Mouse (Mus musculus): ENCODE measurements at regions not wholly inside any gene's neighbourhood (a gene's known extent, or its start where the extent isn't known, plus 50 kb on each side); places are given as distances from the start of the nearest gene placed in this dataset.

GRCm38 (mm10) chr16:76621715-76622114 is 248.1 kb upstream of the Nrip1 start:
- no peak overlapping the region for H3K4me3 ChIP-seq (ENCODE audit: low read depth, low read length)
- peak overlapping the region; percentile 21 for H3K4me2 ChIP-seq (ENCODE audit: low read depth, low read length)
- no peaks in the 10 kb centered on the region for H3K36me3 ChIP-seq (ENCODE audit: control insufficient read depth, insufficient read depth, low read length)
- H3K4me1 ChIP-seq (ENCODE audit: control insufficient read depth, insufficient read depth, low read length): no peaks in the 10 kb centered on the region
- no peaks in the 10 kb centered on the region for H3K27me3 ChIP-seq (replicated peaks; ENCODE audit: control insufficient read depth, insufficient read depth, low read length)
- DNase-seq (ENCODE audit: low spot score) (peak; percentile 86), ATAC-seq (ENCODE audit: low read depth) (peak; percentile 91)
- 14% methylated on average over 8 of the region's 8 CpGs for WGBS
- no peaks in the 10 kb centered on the region for H3K9me3 ChIP-seq (ENCODE audit: control insufficient read depth, low read length)
- H3K9ac ChIP-seq (ENCODE audit: low read depth, low read length): no peak overlapping the region
- no peak overlapping the region for H3K27ac ChIP-seq (replicated peaks; ENCODE audit: low read depth, low read length)

- no peaks in the 10 kb centered on the region for H3K9me3 ChIP-seq (ENCODE audit: control insufficient read depth, low read length)
- no peak overlapping the region for H3K4me3 ChIP-seq (ENCODE audit: low read depth, low read length)
- H3K27me3 ChIP-seq (replicated peaks; ENCODE audit: control insufficient read depth, insufficient read depth, low read length): no peaks in the 10 kb centered on the region
- no peak for ATAC-seq (ENCODE audit: low read depth)
- H3K9ac ChIP-seq (ENCODE audit: low read depth, low read length): no peak overlapping the region
- no peaks in the 10 kb centered on the region for H3K36me3 ChIP-seq (ENCODE audit: control insufficient read depth, insufficient read depth, low read length)
- peak; percentile 32 for DNase-seq (ENCODE audit: low spot score)
- 69% methylated on average over 7 of the region's 7 CpGs for WGBS
- H3K4me1 ChIP-seq (ENCODE audit: control insufficient read depth, insufficient read depth, low read length): no peaks in the 10 kb centered on the region
- no peak overlapping the region for H3K4me2 ChIP-seq (ENCODE audit: low read depth, low read length)
- no peak overlapping the region for H3K27ac ChIP-seq (replicated peaks; ENCODE audit: low read depth, low read length)
Measured at GRCm38 (mm10) chr16:76618295-76618694, 244.7 kb upstream of the Nrip1 start.

- Histone ChIP-seq H3K36me3 (ENCODE audit: control insufficient read depth, insufficient read depth, low read length) (no peaks in the 10 kb centered on the region), H3K9me3 (ENCODE audit: control insufficient read depth, low read length) (no peaks in the 10 kb centered on the region), H3K27ac (replicated peaks; ENCODE audit: low read depth, low read length) (no peak overlapping the region), H3K4me2 (ENCODE audit: low read depth, low read length) (no peak overlapping the region), H3K4me3 (ENCODE audit: low read depth, low read length) (no peak overlapping the region), H3K9ac (ENCODE audit: low read depth, low read length) (no peak overlapping the region), H3K4me1 (ENCODE audit: control insufficient read depth, insufficient read depth, low read length) (no peaks in the 10 kb centered on the region), H3K27me3 (replicated peaks; ENCODE audit: control insufficient read depth, insufficient read depth, low read length) (no peaks in the 10 kb centered on the region)
- no peak for ATAC-seq (ENCODE audit: low read depth)
- DNase-seq (ENCODE audit: low spot score): no peak
Measured at GRCm38 (mm10) chr16:76611061-76611460, 237.4 kb upstream of the Nrip1 start.

GRCm38 (mm10) chr16:76604914-76605313 is 231.3 kb upstream of the Nrip1 start:
- H3K27me3 ChIP-seq (replicated peaks; ENCODE audit: control insufficient read depth, insufficient read depth, low read length): no peaks in the 10 kb centered on the region
- DNase-seq (ENCODE audit: low spot score) (no peak), ATAC-seq (ENCODE audit: low read depth) (no peak)
- WGBS: 74% methylated on average over 3 of the region's 3 CpGs
- H3K4me3 ChIP-seq (ENCODE audit: low read depth, low read length): no peak overlapping the region
- H3K9me3 ChIP-seq (ENCODE audit: control insufficient read depth, low read length): no peaks in the 10 kb centered on the region
- no peak overlapping the region for H3K4me2 ChIP-seq (ENCODE audit: low read depth, low read length)
- H3K4me1 ChIP-seq (ENCODE audit: control insufficient read depth, insufficient read depth, low read length): peaks cover 3% of the 10 kb centered on the region; the same call in 1 of the 2 replicates
- H3K36me3 ChIP-seq (ENCODE audit: control insufficient read depth, insufficient read depth, low read length): no peaks in the 10 kb centered on the region
- no peak overlapping the region for H3K9ac ChIP-seq (ENCODE audit: low read depth, low read length)
- no peak overlapping the region for H3K27ac ChIP-seq (replicated peaks; ENCODE audit: low read depth, low read length)

GRCm38 (mm10) chr16:76603846-76604258 is 230.2 kb upstream of the Nrip1 start:
- Histone ChIP-seq H3K27me3 (replicated peaks; ENCODE audit: control insufficient read depth, insufficient read depth, low read length) (no peaks in the 10 kb centered on the region), H3K36me3 (ENCODE audit: control insufficient read depth, insufficient read depth, low read length) (no peaks in the 10 kb centered on the region), H3K9me3 (ENCODE audit: control insufficient read depth, low read length) (no peaks in the 10 kb centered on the region), H3K4me2 (ENCODE audit: low read depth, low read length) (no peak overlapping the region), H3K9ac (ENCODE audit: low read depth, low read length) (no peak overlapping the region), H3K4me1 (ENCODE audit: control insufficient read depth, insufficient read depth, low read length) (peaks cover 6% of the 10 kb centered on the region; the same call in 1 of the 2 replicates), H3K4me3 (ENCODE audit: low read depth, low read length) (no peak overlapping the region), H3K27ac (replicated peaks; ENCODE audit: low read depth, low read length) (no peak overlapping the region)
- DNase-seq (ENCODE audit: low spot score) (no peak), ATAC-seq (ENCODE audit: low read depth) (no peak)
- 61% methylated on average over 6 of the region's 6 CpGs for WGBS

- Histone ChIP-seq H3K27ac (replicated peaks; ENCODE audit: low read depth, low read length) (no peak overlapping the region), H3K36me3 (ENCODE audit: control insufficient read depth, insufficient read depth, low read length) (no peaks in the 10 kb centered on the region), H3K9me3 (ENCODE audit: control insufficient read depth, low read length) (no peaks in the 10 kb centered on the region), H3K27me3 (replicated peaks; ENCODE audit: control insufficient read depth, insufficient read depth, low read length) (no peaks in the 10 kb centered on the region), H3K4me1 (ENCODE audit: control insufficient read depth, insufficient read depth, low read length) (peaks cover 6% of the 10 kb centered on the region; the same call in 1 of the 2 replicates), H3K4me2 (ENCODE audit: low read depth, low read length) (no peak overlapping the region), H3K4me3 (ENCODE audit: low read depth, low read length) (no peak overlapping the region), H3K9ac (ENCODE audit: low read depth, low read length) (no peak overlapping the region)
- ATAC-seq (ENCODE audit: low read depth) (no peak), DNase-seq (ENCODE audit: low spot score) (no peak)
- 81% methylated on average over 1 of the region's 1 CpGs for WGBS
Measured at GRCm38 (mm10) chr16:76603431-76603830, 229.8 kb upstream of the Nrip1 start.

GRCm38 (mm10) chr16:76600131-76600530 is 226.5 kb upstream of the Nrip1 start:
- no peak overlapping the region for H3K9ac ChIP-seq (ENCODE audit: low read depth, low read length)
- H3K4me2 ChIP-seq (ENCODE audit: low read depth, low read length): 0 out of 2 replicates have a peak overlapping the region, but pooled peaks have one; percentile 10
- 45% methylated on average over 10 of the region's 10 CpGs for WGBS

GRCm38 (mm10) chr16:76591956-76592768 is 218.5 kb upstream of the Nrip1 start:
- DNase-seq (ENCODE audit: low spot score): peak; percentile 78
- Histone ChIP-seq H3K36me3 (ENCODE audit: control insufficient read depth, insufficient read depth, low read length) (no peaks in the 10 kb centered on the region), H3K4me1 (ENCODE audit: control insufficient read depth, insufficient read depth, low read length) (0 out of 2 replicates have a peak, but pooled peaks cover 6% of the 10 kb centered on the region), H3K4me3 (ENCODE audit: low read depth, low read length) (no peak overlapping the region), H3K27me3 (replicated peaks; ENCODE audit: control insufficient read depth, insufficient read depth, low read length) (no peaks in the 10 kb centered on the region), H3K4me2 (ENCODE audit: low read depth, low read length) (no peak overlapping the region), H3K9me3 (ENCODE audit: control insufficient read depth, low read length) (no peaks in the 10 kb centered on the region), H3K27ac (replicated peaks; ENCODE audit: low read depth, low read length) (no peak overlapping the region), H3K9ac (ENCODE audit: low read depth, low read length) (no peak overlapping the region)
- 52% methylated on average over 4 of the region's 4 CpGs for WGBS
- no peak for ATAC-seq (ENCODE audit: low read depth)

More at GRCm38 (mm10) chr16:76600131-76600530, 226.5 kb upstream of the Nrip1 start:
- Histone ChIP-seq H3K4me3 (ENCODE audit: low read depth, low read length) (no peak overlapping the region), H3K27me3 (replicated peaks; ENCODE audit: control insufficient read depth, insufficient read depth, low read length) (no peaks in the 10 kb centered on the region), H3K36me3 (ENCODE audit: control insufficient read depth, insufficient read depth, low read length) (no peaks in the 10 kb centered on the region), H3K27ac (replicated peaks; ENCODE audit: low read depth, low read length) (no peak overlapping the region), H3K4me1 (ENCODE audit: control insufficient read depth, insufficient read depth, low read length) (peaks cover 6% of the 10 kb centered on the region; the same call in 1 of the 2 replicates), H3K9me3 (ENCODE audit: control insufficient read depth, low read length) (no peaks in the 10 kb centered on the region)
- ATAC-seq (ENCODE audit: low read depth) (no peak; the same call in 1 of the 2 replicates), DNase-seq (ENCODE audit: low spot score) (peak; percentile 75)

- ATAC-seq (ENCODE audit: low read depth) (no peak), DNase-seq (ENCODE audit: low spot score) (peak; percentile 71)
- Histone ChIP-seq H3K27me3 (replicated peaks; ENCODE audit: control insufficient read depth, insufficient read depth, low read length) (no peaks in the 10 kb centered on the region), H3K36me3 (ENCODE audit: control insufficient read depth, insufficient read depth, low read length) (no peaks in the 10 kb centered on the region), H3K4me1 (ENCODE audit: control insufficient read depth, insufficient read depth, low read length) (0 out of 2 replicates have a peak, but pooled peaks cover 6% of the 10 kb centered on the region), H3K9ac (ENCODE audit: low read depth, low read length) (no peak overlapping the region), H3K4me3 (ENCODE audit: low read depth, low read length) (no peak overlapping the region), H3K27ac (replicated peaks; ENCODE audit: low read depth, low read length) (no peak overlapping the region), H3K4me2 (ENCODE audit: low read depth, low read length) (no peak overlapping the region), H3K9me3 (ENCODE audit: control insufficient read depth, low read length) (no peaks in the 10 kb centered on the region)
- 54% methylated on average over 2 of the region's 2 CpGs for WGBS
Measured at GRCm38 (mm10) chr16:76589791-76590190, 216.2 kb upstream of the Nrip1 start.
